In genomic region chr8:127590674-127591186, GRCm38 (mm10) we compare ENCODE assay signal across 27 mouse cellular contexts.
A peak's percentile ranks its signal among the peaks of the same experiment; 100 is the strongest.
DNase-seq lines count a peak whose midpoint lies in the region; ATAC-seq and TF ChIP-seq lines count a peak whose summit lies in the region.
"Had no signal": no experiment of that assay in that cellular context is flagged by ENCODE, and none has a peak within 500 bp of the region (broad histone marks: within the 10 kb centered on the region; RNA-seq: fewer than 3 reads in every experiment).

No protein-coding gene starts in this region.

- no peak overlapping the region; the same call in 1 of the 2 replicates for H3K27ac ChIP-seq in forebrain, embryonic 13.5 days
- H3K27ac ChIP-seq in forebrain, embryonic 10.5 days: no peak overlapping the region
- no peak overlapping the region for H3K27ac ChIP-seq in hindbrain, postnatal 0 days
- no peak overlapping the region for H3K27ac ChIP-seq in hindbrain, embryonic 11.5 days (ENCODE audit: low read depth, low read length)
- H3K27ac ChIP-seq in lung, postnatal 0 days (ENCODE audit: low read length): no peak overlapping the region
- H3K27ac ChIP-seq: embryonic facial prominence, embryonic 12.5 days; heart, embryonic 15.5 days; hindbrain, embryonic 13.5 days; layer of hippocampus, adult 2 months; left cerebral cortex, adult 2 months; limb, embryonic 13.5 days; lung, embryonic 15.5 days had no signal

- TF ChIP-seq CTCF in hindbrain, postnatal 0 days (IDR thresholded peaks at IDR 0.05; ENCODE audit: low read depth): no peak
- TF ChIP-seq CTCF in lung, postnatal 0 days (IDR thresholded peaks at IDR 0.05): no peak

- H3K4me2 ChIP-seq in forebrain, embryonic 13.5 days: no peak overlapping the region
- no peak overlapping the region for H3K4me2 ChIP-seq in hindbrain, postnatal 0 days (ENCODE audit: low read depth, low read length)
- no peak overlapping the region for H3K4me2 ChIP-seq in hindbrain, embryonic 11.5 days (replicated peaks; ENCODE audit: low read depth, low read length)
- no peak overlapping the region for H3K4me2 ChIP-seq in lung, postnatal 0 days (replicated peaks; ENCODE audit: low read depth, low read length)
- H3K4me2 ChIP-seq: embryonic facial prominence, embryonic 12.5 days; heart, embryonic 15.5 days; hindbrain, embryonic 13.5 days; limb, embryonic 13.5 days; liver, embryonic 11.5 days; lung, embryonic 15.5 days had no signal

- no peak overlapping the region for H3K4me3 ChIP-seq in forebrain, embryonic 13.5 days
- no peak overlapping the region for H3K4me3 ChIP-seq in forebrain, embryonic 10.5 days
- no peak overlapping the region for H3K4me3 ChIP-seq in hindbrain, postnatal 0 days (ENCODE audit: low read length)
- H3K4me3 ChIP-seq in hindbrain, embryonic 11.5 days (ENCODE audit: low read depth, low read length): no peak overlapping the region
- H3K4me3 ChIP-seq in lung, postnatal 0 days (ENCODE audit: low read depth, low read length): no peak overlapping the region
- H3K4me3 ChIP-seq: embryonic facial prominence, embryonic 12.5 days; heart, embryonic 15.5 days; hindbrain, embryonic 13.5 days; layer of hippocampus, adult 2 months; left cerebral cortex, adult 2 months; limb, embryonic 13.5 days; lung, embryonic 15.5 days; megakaryocyte, embryonic 14.5 days had no signal

- ATAC-seq in forebrain, embryonic 13.5 days: peak; percentile 55; the same call in 1 of the 2 replicates
- no peak; the same call in 1 of the 2 replicates for ATAC-seq in hindbrain, postnatal 0 days
- no peak for ATAC-seq in hindbrain, embryonic 11.5 days (ENCODE audit: low FRiP score)
- no peak for ATAC-seq in lung, postnatal 0 days
- ATAC-seq: inflammation-experienced regulatory T-cells, adult 6 months had no signal

- H3K36me3 ChIP-seq in forebrain, embryonic 13.5 days (ENCODE audit: poor library complexity, severe bottlenecking): peaks cover 10% of the 10 kb centered on the region
- H3K36me3 ChIP-seq in forebrain, embryonic 10.5 days (replicated peaks): peaks cover 6% of the 10 kb centered on the region; the same call in 1 of the 2 replicates
- no peaks in the 10 kb centered on the region for H3K36me3 ChIP-seq in hindbrain, postnatal 0 days (ENCODE audit: insufficient read depth, low read length)
- H3K36me3 ChIP-seq in hindbrain, embryonic 11.5 days (ENCODE audit: control insufficient read depth, insufficient read depth, low read length): no peaks in the 10 kb centered on the region
- H3K36me3 ChIP-seq in lung, postnatal 0 days (ENCODE audit: insufficient read depth, low read length): no peaks in the 10 kb centered on the region
- H3K36me3 ChIP-seq: embryonic facial prominence, embryonic 12.5 days; heart, embryonic 15.5 days; hindbrain, embryonic 13.5 days; lung, embryonic 15.5 days had no signal

- H3K9me3 ChIP-seq in forebrain, embryonic 13.5 days (replicated peaks): no peaks in the 10 kb centered on the region
- no peaks in the 10 kb centered on the region for H3K9me3 ChIP-seq in forebrain, embryonic 10.5 days
- no peaks in the 10 kb centered on the region for H3K9me3 ChIP-seq in hindbrain, postnatal 0 days (ENCODE audit: low read length)
- H3K9me3 ChIP-seq in hindbrain, embryonic 11.5 days (ENCODE audit: control insufficient read depth, low read length): no peaks in the 10 kb centered on the region
- H3K9me3 ChIP-seq in lung, postnatal 0 days (ENCODE audit: low read length): no peaks in the 10 kb centered on the region
- H3K9me3 ChIP-seq: embryonic facial prominence, embryonic 12.5 days; heart, embryonic 15.5 days; hindbrain, embryonic 13.5 days; limb, embryonic 13.5 days; lung, embryonic 15.5 days; megakaryocyte, embryonic 14.5 days had no signal

- no peak for DNase-seq in forebrain, embryonic 10.5 days (ENCODE audit: extremely low spot score, low spot score)
- peak; percentile 39 for DNase-seq in hindbrain, postnatal 0 days (ENCODE audit: low spot score)
- no peak for DNase-seq in hindbrain, embryonic 11.5 days (ENCODE audit: low spot score)
- peak; percentile 38 for DNase-seq in retina, postnatal 1 day
- no peak for DNase-seq in retina, embryonic 14.5 days (ENCODE audit: low spot score)
- DNase-seq in lung, postnatal 0 days (ENCODE audit: low spot score): no peak
- DNase-seq: cerebellum, adult 11-12 months; cerebellum, adult 9-11 months; embryo, embryonic 11 days; kidney, adult 11 months; kidney, postnatal 14 days; lung, postnatal 4 days; right cerebral cortex, adult 18-20 months; spleen, adult 18-20 months; thymus, postnatal 14 days had no signal

- TF ChIP-seq EP300 in lung, postnatal 0 days (IDR thresholded peaks at IDR 0.05): no peak

- no peaks in the 10 kb centered on the region for H3K27me3 ChIP-seq in forebrain, embryonic 13.5 days
- no peaks in the 10 kb centered on the region for H3K27me3 ChIP-seq in forebrain, embryonic 10.5 days (ENCODE audit: poor library complexity, severe bottlenecking)
- H3K27me3 ChIP-seq in hindbrain, postnatal 0 days (ENCODE audit: insufficient read depth, low read length): no peaks in the 10 kb centered on the region
- H3K27me3 ChIP-seq in hindbrain, embryonic 11.5 days (ENCODE audit: control insufficient read depth, insufficient read depth, low read length): no peaks in the 10 kb centered on the region
- H3K27me3 ChIP-seq in lung, postnatal 0 days (replicated peaks; ENCODE audit: insufficient read depth, low read length): no peaks in the 10 kb centered on the region
- H3K27me3 ChIP-seq: CH12.LX; embryonic facial prominence, embryonic 12.5 days; heart, embryonic 15.5 days; hindbrain, embryonic 13.5 days; limb, embryonic 13.5 days; lung, embryonic 15.5 days had no signal

- peaks cover 17% of the 10 kb centered on the region for H3K4me1 ChIP-seq in forebrain, embryonic 13.5 days
- peaks cover 28% of the 10 kb centered on the region for H3K4me1 ChIP-seq in forebrain, embryonic 10.5 days
- no peaks in the 10 kb centered on the region for H3K4me1 ChIP-seq in hindbrain, postnatal 0 days (ENCODE audit: insufficient read depth, low read length)
- no peaks in the 10 kb centered on the region for H3K4me1 ChIP-seq in hindbrain, embryonic 11.5 days (replicated peaks; ENCODE audit: control insufficient read depth, insufficient read depth, low read length)
- 0 out of 2 replicates have a peak, but pooled peaks cover 5% of the 10 kb centered on the region for H3K4me1 ChIP-seq in lung, postnatal 0 days (ENCODE audit: insufficient read depth, low read depth, low read length)
- H3K4me1 ChIP-seq: hindbrain, embryonic 13.5 days had no signal

- H3K9ac ChIP-seq in forebrain, embryonic 13.5 days: no peak overlapping the region
- H3K9ac ChIP-seq in hindbrain, postnatal 0 days (replicated peaks; ENCODE audit: low read length): no peak overlapping the region
- no peak overlapping the region for H3K9ac ChIP-seq in hindbrain, embryonic 11.5 days (ENCODE audit: low read depth, low read length)
- H3K9ac ChIP-seq in lung, postnatal 0 days (replicated peaks; ENCODE audit: low read depth): no peak overlapping the region
- H3K9ac ChIP-seq: embryonic facial prominence, embryonic 12.5 days; heart, embryonic 15.5 days; hindbrain, embryonic 13.5 days; limb, embryonic 13.5 days; lung, embryonic 15.5 days had no signal

- WGBS in forebrain, embryonic 13.5 days: 51% methylated on average over 5 of the region's 5 CpGs
- WGBS in forebrain, embryonic 10.5 days: 90% methylated on average over 5 of the region's 5 CpGs
- WGBS in hindbrain, postnatal 0 days: 60% methylated on average over 5 of the region's 5 CpGs
- 88% methylated on average over 5 of the region's 5 CpGs for WGBS in hindbrain, embryonic 11.5 days
- WGBS in lung, postnatal 0 days: 83% methylated on average over 5 of the region's 5 CpGs

Comparison
In these comparisons a context has a peak if more than half of its experiments do, and no peak if none do; other contexts are left out.
1. DNase-seq: peak in hindbrain, postnatal 0 days (single experiment) and retina, postnatal 1 day (single experiment); none in forebrain, embryonic 10.5 days (single experiment), hindbrain, embryonic 11.5 days (single experiment), retina, embryonic 14.5 days (single experiment) and lung, postnatal 0 days (single experiment).